Comparison of ENCODE assay signal across 8 mouse cellular contexts in the genomic region with DNA sequence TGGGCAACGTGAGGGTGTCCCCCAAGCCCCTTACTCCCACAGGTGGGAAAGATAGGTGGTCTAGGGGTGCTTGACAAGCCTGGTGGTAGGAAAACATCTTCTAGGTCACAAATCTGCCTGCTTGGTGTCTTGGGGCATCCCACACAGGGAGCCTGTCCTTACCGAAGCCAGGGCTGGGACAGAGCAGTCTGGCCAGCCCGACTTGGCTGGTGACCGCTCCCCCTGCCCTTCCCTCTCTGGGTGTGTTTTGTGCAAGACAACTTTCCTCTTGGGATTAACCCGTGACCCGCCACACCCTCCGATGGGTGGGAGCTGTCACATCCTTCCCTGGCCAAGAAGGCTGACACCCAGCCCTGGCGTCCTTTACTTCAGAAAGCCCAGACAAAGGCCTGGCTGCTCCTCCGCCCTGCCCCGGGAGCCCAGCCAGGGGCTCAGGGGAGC. TPM values are rescaled to one million over a fixed set of nuclear protein-coding genes. Genes with fewer than 3 reads are reported as not detected.
A peak's percentile ranks its signal among the peaks of the same experiment; 100 is the strongest.
DNase-seq lines count a peak whose midpoint lies in the region; ATAC-seq lines count a peak whose summit lies in the region.

No protein-coding gene starts in this region.

- intact Hi-C loops in heart, postnatal 10 days (cut with DNase I), result loop anchor here (1.0 kb wide), 1 partner anchor 14 kb away; no protein-coding TSS in a partner anchor

- peaks cover 68% of the 10 kb centered on the region for H3K4me1 ChIP-seq in megakaryocyte, embryonic 14.5 days
- peaks cover 48% of the 10 kb centered on the region for H3K4me1 ChIP-seq in midbrain, embryonic 13.5 days (replicated peaks)

- H3K36me3 ChIP-seq in megakaryocyte, embryonic 14.5 days (replicated peaks; ENCODE audit: low read length), result no peaks in the 10 kb centered on the region
- no peaks in the 10 kb centered on the region for H3K36me3 ChIP-seq in midbrain, embryonic 13.5 days

- H3K9me3 ChIP-seq in megakaryocyte, embryonic 14.5 days, result peaks cover 2% of the 10 kb centered on the region; the same call in 1 of the 2 replicates
- H3K9me3 ChIP-seq in midbrain, embryonic 13.5 days, result no peaks in the 10 kb centered on the region

- peaks cover 23% of the 10 kb centered on the region for H3K27me3 ChIP-seq in megakaryocyte, embryonic 14.5 days (replicated peaks)
- no peaks in the 10 kb centered on the region for H3K27me3 ChIP-seq in midbrain, embryonic 13.5 days

- peak; percentile 57 for DNase-seq in fibroblast of lung, adult 2 months (ENCODE audit: low read depth)
- peak; percentile 86 to 88 for DNase-seq in heart, postnatal 10 days
- DNase-seq in kidney, postnatal 36 days, result peak; percentile 92 to 94
- DNase-seq in urinary bladder, postnatal 36 days (ENCODE audit: low spot score in 2 of 2), result peak; percentile 73 to 88
- no peak for DNase-seq in thymus, postnatal 36 days

- H3K4me2 ChIP-seq in midbrain, embryonic 13.5 days (replicated peaks), result peak overlapping the region; percentile 93

- H3K9ac ChIP-seq in midbrain, embryonic 13.5 days (replicated peaks), result peak overlapping the region; percentile 99

- H3K27ac ChIP-seq in midbrain, embryonic 13.5 days, result peak overlapping the region; percentile 95

- peak overlapping the region; percentile 93 for H3K4me3 ChIP-seq in megakaryocyte, embryonic 14.5 days (replicated peaks)
- H3K4me3 ChIP-seq in midbrain, embryonic 13.5 days (replicated peaks), result peak overlapping the region; percentile 96

- under 1% methylated on average over 10 of the region's 10 CpGs for WGBS in midbrain, embryonic 13.5 days

- no peak for ATAC-seq in megakaryocyte, adult 5-6 weeks (ENCODE audit: poor library complexity, severe bottlenecking)
- ATAC-seq in midbrain, embryonic 13.5 days, result peak; percentile 31

RNA-seq across cellular contexts. Expression of gene Palm, which starts 1.1 kb away (rescaled TPM):
- 39.0 and 54.6 TPM in 2 replicates for polyA plus RNA-seq in megakaryocyte, embryonic 14.5 days (2012; ENCODE audit: insufficient read depth, low replicate concordance)
- total RNA-seq in megakaryocyte, adult 5-6 weeks (2015), result 39.3 and 42.2 TPM in 2 replicates
- total RNA-seq in megakaryocyte, adult 5-6 weeks (2017), result 30.2 and 35.5 TPM in 2 replicates
- total RNA-seq in heart, postnatal 10 days (2021), result 100 to 1,000 TPM in 1 of 2 experiments, 10 to 100 TPM in 1; 90.8 to 103 TPM
- polyA plus RNA-seq in midbrain, embryonic 13.5 days (2015; fragmentation: Nextera tagmentation; extraction: Ambion mirVana), result 246 and 261 TPM in 2 replicates

RNA-seq across cellular contexts. Expression of gene Prss57, which starts 3.8 kb away (rescaled TPM):
- polyA plus RNA-seq in megakaryocyte, embryonic 14.5 days (2012; ENCODE audit: insufficient read depth, low replicate concordance), result 0.70 TPM in 1 of 2 replicates, not detected in the other
- total RNA-seq in megakaryocyte, adult 5-6 weeks (2015), result 2.7 and 5.6 TPM in 2 replicates
- total RNA-seq in megakaryocyte, adult 5-6 weeks (2017), result 1.2 and 1.8 TPM in 2 replicates
- total RNA-seq in heart, postnatal 10 days (2021), result not detected
- not detected in 2 replicates for polyA plus RNA-seq in midbrain, embryonic 13.5 days (2015; fragmentation: Nextera tagmentation; extraction: Ambion mirVana)

RNA-seq across cellular contexts. Expression of gene Fstl3, which starts 17.4 kb away (rescaled TPM):
- polyA plus RNA-seq in megakaryocyte, embryonic 14.5 days (2012; ENCODE audit: insufficient read depth, low replicate concordance), result 1.6 TPM in 1 of 2 replicates, not detected in the other
- 3.9 and 5.3 TPM in 2 replicates for total RNA-seq in megakaryocyte, adult 5-6 weeks (2015)
- total RNA-seq in megakaryocyte, adult 5-6 weeks (2017), result 1.7 and 2.7 TPM in 2 replicates
- total RNA-seq in heart, postnatal 10 days (2021), result 1 to 10 TPM; 5.8 to 7.4 TPM
- polyA plus RNA-seq in midbrain, embryonic 13.5 days (2015; fragmentation: Nextera tagmentation; extraction: Ambion mirVana), result 0.63 and 1.1 TPM in 2 replicates

RNA-seq across cellular contexts. Expression of gene Misp, which starts 26.3 kb away (rescaled TPM):
- polyA plus RNA-seq in megakaryocyte, embryonic 14.5 days (2012; ENCODE audit: insufficient read depth, low replicate concordance), result 1.5 and 2.5 TPM in 2 replicates
- not detected in 2 replicates for total RNA-seq in megakaryocyte, adult 5-6 weeks (2015)
- total RNA-seq in megakaryocyte, adult 5-6 weeks (2017), result not detected in 2 replicates
- total RNA-seq in heart, postnatal 10 days (2021), result under 1 TPM; 0.22 to 0.30 TPM
- polyA plus RNA-seq in midbrain, embryonic 13.5 days (2015; fragmentation: Nextera tagmentation; extraction: Ambion mirVana), result 0.36 and 0.85 TPM in 2 replicates

RNA-seq across cellular contexts. Expression of gene Rnf126, which starts 27.8 kb away (rescaled TPM):
- polyA plus RNA-seq in megakaryocyte, embryonic 14.5 days (2012; ENCODE audit: insufficient read depth, low replicate concordance), result 302 and 542 TPM in 2 replicates
- 30.4 and 34.0 TPM in 2 replicates for total RNA-seq in megakaryocyte, adult 5-6 weeks (2015)
- total RNA-seq in megakaryocyte, adult 5-6 weeks (2017), result 12.5 and 13.0 TPM in 2 replicates
- total RNA-seq in heart, postnatal 10 days (2021), result 10 to 100 TPM; 31.8 to 34.4 TPM
- polyA plus RNA-seq in midbrain, embryonic 13.5 days (2015; fragmentation: Nextera tagmentation; extraction: Ambion mirVana), result 71.5 and 82.3 TPM in 2 replicates

Comparison
In these comparisons a context has a peak if more than half of its experiments do, and no peak if none do; other contexts are left out.
1. DNase-seq: peak in fibroblast of lung, adult 2 months (single experiment), heart, postnatal 10 days (2 of 2), kidney, postnatal 36 days (2 of 2) and urinary bladder, postnatal 36 days (2 of 2); none in thymus, postnatal 36 days (0 of 2).